Mouse (Mus musculus) megakaryocyte, embryonic 14.5 days (primary cell): ENCODE results near the gene H6pd. TPM values are rescaled to one million over a fixed set of nuclear protein-coding genes. Genes with fewer than 3 reads are reported as not detected.

Experiments used
- H3K27me3 ChIP-seq: replicated peaks from 2 replicates; pipeline ENCODE3; 2012; ENCODE audit warnings: inconsistent platforms
- H3K36me3 ChIP-seq: replicated peaks from 2 replicates; pipeline ENCODE3; 2012; ENCODE audit warnings: low read length, inconsistent platforms, mixed read lengths
- H3K4me1 ChIP-seq: 2 replicates; pipeline ENCODE4 v1.6.1; 2012; ENCODE audit warnings: inconsistent platforms
- H3K4me3 ChIP-seq: replicated peaks from 2 replicates; pipeline ENCODE3; 2012; ENCODE audit warnings: moderate library complexity, mild to moderate bottlenecking, inconsistent platforms
- H3K9me3 ChIP-seq: 2 replicates; pipeline ENCODE4 v1.6.1; 2012; ENCODE audit warnings: inconsistent platforms
- FLI1 ChIP-seq: IDR thresholded peaks from 2 replicates; pipeline ENCODE4 v1.6.1; 2012; ENCODE audit warnings: low read length, inconsistent platforms, mixed read lengths
- GATA1 ChIP-seq: IDR thresholded peaks from 3 replicates; pipeline ENCODE4 v1.6.1; 2012; ENCODE audit warnings: mixed read lengths, low read length, inconsistent platforms, borderline replicate concordance
- polyA plus RNA-seq: library from polyadenylated mRNA; stranded (reverse); fragments of >175 nt; gene quantifications from 2 replicates; pipeline ENCODE4 v1.2.3, GENCODE M21; 2012; ENCODE audit warnings: low replicate concordance; ENCODE audit not compliant: insufficient read depth

H6pd gene
- polyA plus RNA-seq, 1 experiment, result 6.8 TPM

DNA sequence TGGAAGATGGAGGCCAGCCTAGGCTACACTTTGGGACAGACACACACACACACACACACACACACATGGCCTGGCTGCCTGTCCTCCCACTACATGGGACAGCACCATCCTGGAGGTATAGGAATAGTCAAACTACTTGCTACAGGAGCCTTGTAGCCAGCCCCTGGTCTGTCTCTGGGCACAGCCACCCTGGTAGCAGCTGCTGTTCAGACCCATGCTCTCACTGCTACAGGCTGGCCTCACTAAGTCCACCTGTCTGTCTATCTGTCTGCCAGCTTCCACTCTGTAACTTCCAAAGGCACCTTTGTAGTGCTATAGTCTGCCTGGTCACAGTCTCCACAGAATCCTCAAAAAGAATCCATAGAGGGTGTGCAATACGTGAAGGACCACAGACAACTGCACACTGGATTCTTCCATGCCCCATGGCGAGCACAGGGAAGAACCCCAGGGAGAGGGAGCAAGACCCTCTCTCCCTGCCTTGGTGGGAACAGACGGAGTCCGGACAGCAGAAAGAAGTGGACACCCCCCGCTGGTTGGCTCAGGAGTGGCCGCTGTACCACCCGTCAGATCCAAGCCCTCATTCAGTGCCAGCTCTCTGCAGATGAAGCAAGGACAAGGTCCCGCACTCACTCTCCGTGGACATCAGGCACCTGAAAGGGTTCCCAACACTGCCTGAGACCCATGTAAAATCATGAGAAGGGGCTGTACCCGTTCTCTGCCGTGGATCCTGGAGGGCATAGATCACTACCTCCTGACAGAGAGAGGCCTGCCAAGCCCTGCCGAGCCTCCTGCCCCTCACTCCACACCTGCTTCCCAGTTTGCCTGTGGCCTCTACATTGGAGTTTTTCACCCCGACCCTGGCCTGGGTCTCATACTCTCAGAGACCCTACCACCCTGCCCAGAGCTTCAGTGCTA, 16.8 kb downstream of the H6pd start:
- Histone ChIP-seq H3K36me3 (peaks cover 67% of the 10 kb centered on the region), H3K4me1 (peaks cover 57% of the 10 kb centered on the region)

DNA sequence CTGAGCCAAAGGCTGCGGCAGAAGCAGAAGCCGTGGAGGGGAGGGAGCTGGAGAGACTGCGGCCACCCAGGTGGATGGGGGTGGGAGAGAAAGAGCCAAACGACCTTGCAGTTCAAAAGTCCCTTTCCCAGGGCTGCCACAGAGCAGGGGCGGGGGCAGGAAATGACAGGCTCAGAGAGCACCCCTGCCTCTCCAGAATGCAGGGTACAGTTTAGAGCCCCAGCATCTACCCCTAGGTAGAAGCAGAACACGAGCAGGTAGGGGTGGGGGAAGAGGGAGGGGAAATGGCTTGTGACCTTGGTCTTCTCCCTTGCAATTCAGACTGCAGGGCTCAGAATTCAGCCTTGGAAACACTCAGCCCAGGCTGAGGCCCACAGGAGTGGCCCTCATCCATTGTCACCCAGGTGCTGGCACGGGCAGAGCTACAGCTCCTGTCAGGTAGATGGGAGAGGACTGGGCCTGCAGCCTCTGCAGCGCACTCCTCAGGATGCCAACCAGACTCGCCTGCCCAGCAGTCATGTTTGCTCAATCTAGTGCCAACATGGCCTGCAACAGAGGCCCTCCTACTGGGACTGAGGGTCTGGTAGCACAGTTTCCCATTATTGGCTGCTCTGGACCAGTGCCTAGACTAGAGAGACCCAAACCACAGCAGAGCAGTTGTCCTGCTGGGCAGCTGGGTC, 17.7 kb downstream of the H6pd start:
- Histone ChIP-seq H3K36me3 (peaks cover 63% of the 10 kb centered on the region), H3K9me3 (no peaks in the 10 kb centered on the region), H3K27me3 (no peaks in the 10 kb centered on the region), H3K4me3 (no peak overlapping the region), H3K4me1 (peaks cover 49% of the 10 kb centered on the region)
- no peak for TF ChIP-seq FLI1
- TF ChIP-seq GATA1, result no peak

More for the DNA sequence above, 16.8 kb downstream of the H6pd start:
- no peaks in the 10 kb centered on the region for H3K9me3 ChIP-seq
- no peaks in the 10 kb centered on the region for H3K27me3 ChIP-seq
- TF ChIP-seq FLI1 (no peak), GATA1 (no peak)
- H3K4me3 ChIP-seq, result no peak overlapping the region

DNA sequence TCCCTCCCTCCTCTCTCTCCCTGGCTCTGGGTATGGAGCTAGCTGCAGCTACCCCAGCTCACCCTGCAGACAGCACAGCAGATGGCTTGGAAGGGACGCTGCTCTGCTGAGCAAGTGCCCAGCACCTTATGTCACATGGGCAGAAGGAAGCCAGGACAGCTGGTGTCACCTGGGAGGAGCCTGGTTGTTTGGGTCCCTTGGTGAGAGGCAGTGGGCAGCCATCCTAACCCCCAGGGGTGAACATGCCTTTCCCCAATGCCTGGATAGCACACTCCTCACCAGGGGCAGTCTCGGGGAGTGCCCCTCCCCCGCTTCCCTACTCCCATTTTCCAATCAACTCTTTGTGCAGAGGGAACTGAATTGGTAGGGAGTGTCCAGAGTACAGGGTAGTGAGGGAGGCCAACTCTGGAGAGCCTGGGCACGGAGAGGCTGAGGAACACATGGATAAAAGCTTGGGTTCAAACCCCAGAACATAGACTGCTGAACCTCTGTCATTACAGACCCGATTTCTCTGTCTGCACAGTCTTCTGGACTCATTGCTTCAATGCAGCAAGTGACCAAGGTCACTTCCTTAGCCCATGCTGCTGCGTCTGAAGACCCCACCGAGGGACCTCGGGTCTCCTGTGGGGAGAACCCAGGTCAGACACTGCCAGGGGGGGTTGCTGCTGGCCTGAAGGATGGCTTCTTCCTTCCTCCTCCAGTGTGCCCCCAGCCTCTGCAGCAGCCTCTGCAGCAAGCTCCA, 18.4 kb downstream of the H6pd start:
- H3K4me1 ChIP-seq, result peaks cover 48% of the 10 kb centered on the region
- no peaks in the 10 kb centered on the region for H3K27me3 ChIP-seq
- no peaks in the 10 kb centered on the region for H3K9me3 ChIP-seq
- H3K4me3 ChIP-seq, result no peak overlapping the region
- peaks cover 62% of the 10 kb centered on the region for H3K36me3 ChIP-seq
- no peak for TF ChIP-seq GATA1

DNA sequence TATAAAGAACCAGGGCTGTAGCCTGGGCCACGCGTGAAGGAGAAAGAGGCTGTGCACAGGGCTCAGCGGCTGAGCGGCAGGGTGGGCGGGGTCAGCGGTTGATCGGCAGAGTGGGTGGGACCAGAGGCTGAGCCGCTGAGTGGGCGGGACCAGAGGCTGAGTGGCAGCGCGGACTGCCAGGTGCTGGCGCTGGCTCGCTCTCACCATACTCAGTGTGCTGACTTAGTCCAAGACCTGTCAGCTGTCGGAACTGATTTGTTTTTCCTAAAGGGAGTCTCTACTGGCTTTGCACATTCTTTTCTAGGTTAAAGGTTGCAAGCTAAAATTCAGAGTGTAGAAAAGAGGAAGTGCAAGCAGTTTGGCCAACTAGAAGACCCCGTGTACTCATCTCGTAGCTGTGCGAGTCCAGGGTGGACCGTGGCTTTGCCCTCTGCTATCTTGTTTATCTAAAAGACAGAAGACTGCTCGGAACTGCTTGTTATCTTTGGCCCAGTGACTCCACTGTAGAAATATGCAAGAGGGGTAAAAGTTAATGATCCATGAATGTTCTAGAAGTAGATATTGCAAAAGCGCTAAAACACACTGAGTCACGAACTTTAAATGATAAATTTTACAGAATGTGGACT, 19.8 kb downstream of the H6pd start:
- peaks cover 64% of the 10 kb centered on the region for H3K36me3 ChIP-seq
- H3K9me3 ChIP-seq, result no peaks in the 10 kb centered on the region
- TF ChIP-seq FLI1, result no peak
- TF ChIP-seq GATA1, result no peak
- peaks cover 45% of the 10 kb centered on the region for H3K4me1 ChIP-seq
- H3K27me3 ChIP-seq, result no peaks in the 10 kb centered on the region
- H3K4me3 ChIP-seq, result peak overlapping the region; percentile 90

DNA sequence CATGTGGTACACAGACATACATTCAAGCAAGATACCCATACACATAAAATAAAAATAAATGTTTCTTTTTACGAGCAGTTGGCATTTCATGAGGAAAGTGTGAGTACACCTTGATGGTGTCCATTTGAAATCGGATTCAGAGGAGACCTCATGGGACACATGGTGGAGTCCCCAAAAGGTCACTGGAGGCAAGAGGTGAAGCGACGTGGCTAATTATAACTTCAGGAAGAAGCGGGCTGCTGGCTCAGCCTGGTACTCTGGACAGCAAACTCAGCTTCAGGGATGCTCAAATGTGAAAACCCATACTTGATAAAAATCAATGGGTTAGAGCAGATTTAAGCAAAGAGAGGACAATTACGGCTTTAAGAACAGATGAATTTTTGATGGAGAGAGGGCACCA, 20.5 kb downstream of the H6pd start:
- peaks cover 64% of the 10 kb centered on the region for H3K36me3 ChIP-seq
- TF ChIP-seq FLI1 (no peak), GATA1 (no peak)
- no peak overlapping the region for H3K4me3 ChIP-seq
- peaks cover 40% of the 10 kb centered on the region for H3K4me1 ChIP-seq
- H3K27me3 ChIP-seq, result no peaks in the 10 kb centered on the region
- no peaks in the 10 kb centered on the region for H3K9me3 ChIP-seq

DNA sequence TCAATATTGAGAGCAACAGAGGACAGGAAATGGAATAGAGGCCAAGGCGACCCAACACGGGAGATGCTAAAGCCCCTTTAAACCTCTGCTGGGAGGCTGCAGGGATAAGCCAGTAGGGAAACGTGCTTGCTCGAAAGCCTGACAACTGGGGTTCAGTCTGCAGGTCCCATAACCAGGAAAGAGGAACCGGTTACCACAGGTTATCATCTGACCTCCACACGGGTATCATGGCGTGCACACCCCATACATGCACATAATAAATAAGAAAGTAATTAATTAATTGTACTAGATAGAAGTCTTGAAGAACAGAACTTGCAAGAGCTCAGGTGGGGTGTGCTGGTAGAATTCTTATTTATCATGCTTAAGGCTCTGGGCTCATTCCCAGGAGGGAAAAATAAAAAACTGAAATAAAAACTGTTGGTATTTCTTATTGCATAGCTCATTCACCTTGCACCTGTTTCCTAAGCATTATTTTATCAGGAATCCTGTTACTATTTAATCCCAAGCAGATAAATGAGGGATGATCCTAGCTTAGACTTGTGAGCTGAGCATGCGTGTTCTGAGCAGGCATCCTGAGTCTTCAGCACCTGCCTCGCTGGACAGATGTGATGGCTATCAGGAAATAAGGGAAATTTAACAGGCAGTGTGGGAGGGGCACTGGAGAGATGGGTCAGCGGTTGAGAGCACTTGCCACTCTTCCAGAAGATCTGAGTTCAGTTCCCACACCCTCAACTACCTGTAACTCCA, 22.0 kb downstream of the H6pd start:
- peaks cover 64% of the 10 kb centered on the region for H3K36me3 ChIP-seq
- no peak overlapping the region for H3K4me3 ChIP-seq

DNA sequence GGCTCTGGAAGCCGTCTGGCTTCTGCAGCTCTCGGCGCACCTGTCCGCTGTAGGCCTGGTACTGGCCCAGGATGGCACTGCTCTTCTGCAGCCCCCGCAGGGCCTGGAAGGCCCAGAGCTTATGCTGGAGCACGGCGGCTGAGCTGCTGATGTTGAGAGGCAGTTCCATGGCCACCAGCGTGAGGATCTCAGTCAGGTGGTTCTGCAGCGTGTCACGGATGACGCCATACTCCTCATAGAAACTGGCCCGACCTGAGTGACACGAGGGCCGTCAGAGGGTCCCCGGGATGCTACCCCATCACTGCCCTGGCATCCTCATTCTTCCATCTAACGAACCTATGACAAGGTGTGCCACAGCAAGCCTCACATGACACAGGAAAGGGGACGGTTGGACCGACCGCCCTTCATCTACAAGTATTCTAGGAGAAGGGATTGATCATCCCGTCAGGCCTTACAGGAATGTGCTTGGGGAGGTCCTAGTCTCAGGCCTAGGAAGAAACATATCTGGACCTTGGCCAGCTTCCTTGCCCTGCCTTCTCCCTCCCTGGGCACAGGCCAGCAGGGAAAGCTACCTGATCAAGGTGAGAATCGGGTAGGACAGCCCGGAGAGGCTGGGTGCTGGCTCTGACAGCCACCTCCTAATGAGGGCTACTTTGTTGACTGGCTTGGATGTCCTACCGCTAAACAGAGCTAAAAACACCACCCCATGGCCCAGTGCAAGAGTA, 24.7 kb downstream of the H6pd start:
- TF ChIP-seq GATA1 (no peak), FLI1 (no peak)
- Histone ChIP-seq H3K4me3 (no peak overlapping the region), H3K36me3 (peaks cover 63% of the 10 kb centered on the region), H3K4me1 (peaks cover 33% of the 10 kb centered on the region), H3K27me3 (no peaks in the 10 kb centered on the region), H3K9me3 (no peaks in the 10 kb centered on the region)

More for the DNA sequence above, 22.0 kb downstream of the H6pd start:
- H3K27me3 ChIP-seq, result no peaks in the 10 kb centered on the region
- no peak for TF ChIP-seq FLI1
- TF ChIP-seq GATA1, result no peak
- H3K9me3 ChIP-seq, result no peaks in the 10 kb centered on the region
- peaks cover 40% of the 10 kb centered on the region for H3K4me1 ChIP-seq

DNA sequence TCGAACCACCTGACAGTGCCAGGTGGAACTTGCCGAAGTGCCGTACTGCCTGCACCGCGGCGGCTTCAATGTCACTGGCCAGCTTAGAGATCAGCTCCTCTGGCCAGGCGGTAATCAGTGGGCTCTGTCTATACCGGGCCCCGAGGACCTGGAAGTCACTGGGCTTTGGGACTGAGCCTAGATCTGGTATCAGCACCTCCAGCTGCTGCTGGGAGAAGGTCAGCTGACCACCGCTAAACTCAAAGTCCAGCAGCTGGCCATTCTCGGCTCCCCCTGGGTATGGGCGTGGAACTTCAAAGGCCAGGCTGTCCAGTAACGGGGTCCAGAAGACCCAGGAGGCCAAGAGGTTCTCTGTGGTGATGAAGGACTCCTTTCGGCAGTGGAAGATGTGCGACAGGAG, 26.7 kb downstream of the H6pd start:
- peaks cover 8% of the 10 kb centered on the region for H3K27me3 ChIP-seq
- H3K36me3 ChIP-seq, result peaks cover 58% of the 10 kb centered on the region
- H3K4me1 ChIP-seq, result peaks cover 24% of the 10 kb centered on the region
- no peak for TF ChIP-seq GATA1
- TF ChIP-seq FLI1, result no peak
- H3K9me3 ChIP-seq, result no peaks in the 10 kb centered on the region
- no peak overlapping the region for H3K4me3 ChIP-seq
